ENCODE assay signal across 11 mouse cellular contexts in genomic region chr7:66623436-66623835, GRCm38 (mm10).
DNase-seq lines count a peak whose midpoint lies in the region; ATAC-seq and TF ChIP-seq lines count a peak whose summit lies in the region.
"Had no signal": no experiment of that assay in that cellular context is flagged by ENCODE, and none has a peak within 500 bp of the region (broad histone marks: within the 10 kb centered on the region; RNA-seq: fewer than 3 reads in every experiment).

No protein-coding gene starts in this region.

- DNase-seq in liver, adult 2 months (ENCODE audit: extremely low read depth, low read depth, low spot score) = peak; percentile 52
- no peak for DNase-seq in liver, embryonic 11.5 days (ENCODE audit: low spot score)
- peak; percentile 49 for DNase-seq in gastrocnemius, postnatal 25 days
- DNase-seq in stomach, postnatal 0 days (ENCODE audit: low spot score) = no peak
- DNase-seq in adrenal gland, postnatal 14 days = no peak
- no peak for DNase-seq in ovary, postnatal 36 days (ENCODE audit: low spot score)
- DNase-seq: adrenal gland, adult 8-10 months; cerebellum, postnatal 14 days; liver had no signal

- no peak overlapping the region for H3K4me2 ChIP-seq in liver, embryonic 11.5 days
- no peak overlapping the region for H3K4me2 ChIP-seq in kidney, embryonic 15.5 days
- no peak overlapping the region for H3K4me2 ChIP-seq in stomach, postnatal 0 days (replicated peaks; ENCODE audit: low read depth)

- WGBS in liver, adult 2 months = 63% methylated on average over 3 of the region's 3 CpGs
- 32% methylated on average over 3 of the region's 3 CpGs for WGBS in liver, embryonic 11.5 days
- WGBS in kidney, embryonic 15.5 days = 24% methylated on average over 3 of the region's 3 CpGs
- WGBS in stomach, postnatal 0 days = 36% methylated on average over 3 of the region's 3 CpGs

- H3K4me1 ChIP-seq in liver, adult 2 months (ENCODE audit: control insufficient read depth, insufficient read depth, low read length) = no peaks in the 10 kb centered on the region
- no peaks in the 10 kb centered on the region for H3K4me1 ChIP-seq in liver, embryonic 11.5 days (replicated peaks; ENCODE audit: control insufficient read depth, insufficient read depth, low read length)
- peaks cover 5% of the 10 kb centered on the region; the same call in 1 of the 2 replicates for H3K4me1 ChIP-seq in kidney, embryonic 15.5 days
- no peaks in the 10 kb centered on the region for H3K4me1 ChIP-seq in stomach, postnatal 0 days (replicated peaks; ENCODE audit: control insufficient read depth, insufficient read depth)

- TF ChIP-seq CTCF in liver, adult 2 months (IDR thresholded peaks at IDR 0.05; ENCODE audit: low read depth, low read length) = no peak
- TF ChIP-seq CTCF in stomach, postnatal 0 days (IDR thresholded peaks at IDR 0.05; ENCODE audit: low read depth) = no peak

- no peaks in the 10 kb centered on the region for H3K79me2 ChIP-seq in liver, adult 2 months (ENCODE audit: control insufficient read depth, insufficient read depth, low read length)

- TF ChIP-seq POLR2A in liver, adult 2 months (IDR thresholded peaks at IDR 0.05; ENCODE audit: extremely low read depth, insufficient read depth, low read length) = no peak

- peak; percentile 20 for TF ChIP-seq EP300 in stomach, postnatal 0 days (optimal IDR thresholded peaks at IDR 0.05)

- no peak for ATAC-seq in liver, embryonic 11.5 days (replicated peaks; ENCODE audit: low FRiP score)
- ATAC-seq in kidney, embryonic 15.5 days (replicated peaks; ENCODE audit: low FRiP score) = no peak
- ATAC-seq in stomach, postnatal 0 days (ENCODE audit: low FRiP score, low TSS enrichment) = peak; percentile 63; the same call in 1 of the 2 replicates
- ATAC-seq: forebrain, embryonic 16.5 days had no signal

- H3K27me3 ChIP-seq in liver, adult 2 months (ENCODE audit: control insufficient read depth, insufficient read depth, low read length) = no peaks in the 10 kb centered on the region
- H3K27me3 ChIP-seq in liver, embryonic 11.5 days (replicated peaks; ENCODE audit: control insufficient read depth, insufficient read depth, low read length) = no peaks in the 10 kb centered on the region
- no peaks in the 10 kb centered on the region for H3K27me3 ChIP-seq in kidney, embryonic 15.5 days
- no peaks in the 10 kb centered on the region for H3K27me3 ChIP-seq in stomach, postnatal 0 days (ENCODE audit: control insufficient read depth, insufficient read depth, low read length)

- H3K9ac ChIP-seq in liver, adult 2 months (ENCODE audit: low read depth, low read length) = no peak overlapping the region
- no peak overlapping the region for H3K9ac ChIP-seq in liver, embryonic 11.5 days (ENCODE audit: low read depth, low read length)
- no peak overlapping the region for H3K9ac ChIP-seq in kidney, embryonic 15.5 days
- no peak overlapping the region for H3K9ac ChIP-seq in stomach, postnatal 0 days (ENCODE audit: low read length)

- no peak overlapping the region for H3K4me3 ChIP-seq in liver, adult 2 months (ENCODE audit: insufficient read depth, low read depth, low read length)
- H3K4me3 ChIP-seq in liver, embryonic 11.5 days (ENCODE audit: low read depth, low read length) = no peak overlapping the region
- H3K4me3 ChIP-seq in kidney, embryonic 15.5 days (replicated peaks) = no peak overlapping the region
- H3K4me3 ChIP-seq in stomach, postnatal 0 days (ENCODE audit: low read depth, low read length) = no peak overlapping the region

- no peaks in the 10 kb centered on the region for H3K36me3 ChIP-seq in liver, adult 2 months (ENCODE audit: control insufficient read depth, insufficient read depth, low read length)
- no peaks in the 10 kb centered on the region for H3K36me3 ChIP-seq in liver, embryonic 11.5 days (ENCODE audit: control insufficient read depth, insufficient read depth, low read length)
- H3K36me3 ChIP-seq in kidney, embryonic 15.5 days = no peaks in the 10 kb centered on the region
- no peaks in the 10 kb centered on the region for H3K36me3 ChIP-seq in stomach, postnatal 0 days (ENCODE audit: control insufficient read depth, insufficient read depth, low read length)

- no peak overlapping the region for H3K27ac ChIP-seq in liver, adult 2 months (replicated peaks; ENCODE audit: insufficient read depth, low read depth, low read length)
- H3K27ac ChIP-seq in liver, embryonic 11.5 days (ENCODE audit: low read depth, low read length) = no peak overlapping the region
- H3K27ac ChIP-seq in kidney, embryonic 15.5 days = peak overlapping the region; percentile 52; the same call in 1 of the 2 replicates
- peak overlapping the region; percentile 40 for H3K27ac ChIP-seq in stomach, postnatal 0 days (replicated peaks)

- H3K9me3 ChIP-seq in liver, embryonic 11.5 days (ENCODE audit: control insufficient read depth, low read length) = no peaks in the 10 kb centered on the region
- 0 out of 2 replicates have a peak, but pooled peaks cover 2% of the 10 kb centered on the region for H3K9me3 ChIP-seq in kidney, embryonic 15.5 days (replicated peaks)
- no peaks in the 10 kb centered on the region for H3K9me3 ChIP-seq in stomach, postnatal 0 days (ENCODE audit: control insufficient read depth, low read length)

Comparison
In these comparisons a context has a peak if more than half of its experiments do, and no peak if none do; other contexts are left out.
1. DNase-seq: peak in liver, adult 2 months (single experiment) and gastrocnemius, postnatal 25 days (single experiment); none in liver, embryonic 11.5 days (single experiment), stomach, postnatal 0 days (single experiment), adrenal gland, postnatal 14 days (single experiment) and ovary, postnatal 36 days (single experiment).
2. H3K27ac ChIP-seq: peak in kidney, embryonic 15.5 days (single experiment) and stomach, postnatal 0 days (single experiment); none in liver, adult 2 months (single experiment) and liver, embryonic 11.5 days (single experiment).